Mouse (Mus musculus): Measurements from ENCODE around the gene Stard8. TPM values are rescaled to one million over a fixed set of nuclear protein-coding genes. Genes with fewer than 3 reads are reported as not detected.
"Not testable (repeated sequence)": the region's sequence is repeated elsewhere in the genome, so short reads cannot be mapped to it uniquely, and the experiment has no call there.

Stard8 gene
- polyA plus RNA-seq (2016; fragmentation: Nextera tagmentation; extraction: Ambion mirVana): 7.6 and 10.3 TPM in 2 replicates

DNA sequence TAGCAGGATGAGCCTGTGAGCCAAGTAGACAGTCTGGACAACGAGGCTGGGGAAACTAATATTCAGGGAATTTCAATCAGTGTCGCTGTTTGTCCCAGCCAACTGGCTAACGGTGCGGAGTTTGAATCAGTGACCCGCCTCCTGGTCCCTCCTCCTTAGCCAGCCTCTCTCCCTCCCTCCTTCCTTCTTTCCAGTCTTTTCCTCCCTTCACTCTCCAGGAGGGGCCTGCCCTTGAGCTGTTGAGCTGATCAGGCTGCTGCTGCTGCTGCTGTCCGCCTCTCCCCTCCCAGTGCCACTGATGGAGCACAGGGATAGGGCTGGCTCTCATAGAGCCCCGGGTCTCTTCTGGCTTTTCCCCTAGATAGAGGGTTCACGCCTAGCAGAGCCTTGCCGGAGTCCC is at the start of gene Stard8:
Gene Stard8, plus strand, starts transcription at position 203 of the 400 bp plus-strand sequence.
- no peak within 1 kb of the TSS for H3K4me2 ChIP-seq (replicated peaks)
- 70% methylated on average over 9 of the region's 9 CpGs for WGBS

DNA sequence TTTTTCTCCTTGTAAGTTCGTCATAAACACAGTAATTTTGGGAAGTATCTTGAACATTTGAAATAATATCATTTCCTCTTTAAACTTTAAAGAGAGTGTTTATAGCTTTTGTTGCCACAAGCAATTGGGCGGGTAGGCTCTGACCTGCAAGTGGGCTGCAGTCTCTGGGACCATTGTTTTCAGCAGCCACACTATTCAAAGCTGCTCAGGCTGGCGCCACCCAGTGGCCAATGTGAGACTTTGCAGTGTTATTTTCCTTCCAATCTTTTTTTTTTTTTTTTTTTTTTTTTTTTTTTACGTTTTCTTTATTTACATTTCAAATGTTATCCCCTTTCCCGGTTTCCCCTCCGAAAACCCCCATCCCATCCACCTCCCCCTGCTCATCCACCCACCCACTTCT is 49.1 kb upstream of the Stard8 start:
- H3K27me3 ChIP-seq: no peaks in the 10 kb centered on the region
- H3K4me2 ChIP-seq (replicated peaks): no peak overlapping the region
- H3K36me3 ChIP-seq: no peaks in the 10 kb centered on the region
- 28% methylated on average over 6 of the region's 6 CpGs for WGBS
- H3K4me1 ChIP-seq: no peaks in the 10 kb centered on the region
- H3K9me3 ChIP-seq: no peaks in the 10 kb centered on the region
- H3K4me3 ChIP-seq: no peak overlapping the region
- ATAC-seq (ENCODE audit: insufficient number of reproducible peaks, insufficient read depth, low FRiP score, low TSS enrichment): no peak
- no peak overlapping the region for H3K9ac ChIP-seq
- H3K27ac ChIP-seq: no peak overlapping the region

More for the DNA sequence above, at the start of gene Stard8:
- H3K4me3 ChIP-seq: no peak within 1 kb of the TSS
- no peak within 1 kb of the TSS for H3K27ac ChIP-seq
- H3K4me1 ChIP-seq: no peaks in the 10 kb centered on the region
- H3K36me3 ChIP-seq: no peaks in the 10 kb centered on the region
- H3K9me3 ChIP-seq: no peaks in the 10 kb centered on the region
- peaks cover 17% of the 10 kb centered on the region for H3K27me3 ChIP-seq
- ATAC-seq (ENCODE audit: insufficient number of reproducible peaks, insufficient read depth, low FRiP score, low TSS enrichment): no peak
- H3K9ac ChIP-seq: no peak within 1 kb of the TSS

GRCm38 (mm10) chrX:98958287-98958686 is 44.8 kb upstream of the Stard8 start:
- H3K4me1 ChIP-seq: no peaks in the 10 kb centered on the region
- H3K4me2 ChIP-seq (replicated peaks): no peak overlapping the region
- H3K4me3 ChIP-seq: no peak overlapping the region
- no peaks in the 10 kb centered on the region for H3K36me3 ChIP-seq
- no peaks in the 10 kb centered on the region for H3K9me3 ChIP-seq
- ATAC-seq (ENCODE audit: insufficient number of reproducible peaks, insufficient read depth, low FRiP score, low TSS enrichment): no peak
- WGBS: 89% methylated on average over 9 of the region's 9 CpGs
- H3K27ac ChIP-seq: no peak overlapping the region
- H3K27me3 ChIP-seq: no peaks in the 10 kb centered on the region
- no peak overlapping the region for H3K9ac ChIP-seq

DNA sequence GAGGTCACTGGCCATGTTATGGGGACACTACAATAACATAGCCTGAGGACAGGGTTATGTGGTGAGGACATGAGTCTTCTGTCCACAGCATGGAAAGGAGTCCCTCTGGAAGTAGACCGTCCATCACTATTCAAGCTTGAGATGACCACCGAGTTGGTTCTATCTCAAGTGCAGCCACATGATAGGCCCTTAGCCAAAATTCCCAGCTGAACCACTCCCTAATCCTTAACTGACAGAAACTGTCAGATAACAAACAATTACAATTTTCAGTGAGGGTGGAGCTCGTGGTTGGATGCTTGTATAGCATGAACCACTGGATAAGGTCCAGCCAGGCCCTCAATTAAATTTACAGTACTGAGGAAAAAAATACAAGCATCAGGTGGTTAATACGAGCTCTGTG is 44.0 kb upstream of the Stard8 start:
- no peaks in the 10 kb centered on the region for H3K36me3 ChIP-seq
- H3K9ac ChIP-seq: no peak overlapping the region
- no peak overlapping the region for H3K4me3 ChIP-seq
- H3K4me1 ChIP-seq: no peaks in the 10 kb centered on the region
- no peaks in the 10 kb centered on the region for H3K9me3 ChIP-seq
- H3K4me2 ChIP-seq (replicated peaks): no peak overlapping the region
- 78% methylated on average over 4 of the region's 4 CpGs for WGBS
- H3K27ac ChIP-seq: no peak overlapping the region
- H3K27me3 ChIP-seq: no peaks in the 10 kb centered on the region
- no peak for ATAC-seq (ENCODE audit: insufficient number of reproducible peaks, insufficient read depth, low FRiP score, low TSS enrichment)

GRCm38 (mm10) chrX:98963742-98964141 is 39.3 kb upstream of the Stard8 start:
- no peak overlapping the region for H3K4me3 ChIP-seq
- no peak overlapping the region for H3K27ac ChIP-seq
- H3K4me1 ChIP-seq: no peaks in the 10 kb centered on the region
- no peaks in the 10 kb centered on the region for H3K9me3 ChIP-seq
- no peaks in the 10 kb centered on the region for H3K36me3 ChIP-seq
- ATAC-seq (ENCODE audit: insufficient number of reproducible peaks, insufficient read depth, low FRiP score, low TSS enrichment): no peak
- no peak overlapping the region for H3K9ac ChIP-seq
- no peaks in the 10 kb centered on the region for H3K27me3 ChIP-seq
- no peak overlapping the region for H3K4me2 ChIP-seq (replicated peaks)

- H3K9me3 ChIP-seq: no peaks in the 10 kb centered on the region
- ATAC-seq (ENCODE audit: insufficient number of reproducible peaks, insufficient read depth, low FRiP score, low TSS enrichment): no peak
- H3K4me1 ChIP-seq: no peaks in the 10 kb centered on the region
- H3K27ac ChIP-seq: no peak overlapping the region
- H3K4me2 ChIP-seq (replicated peaks): no peak overlapping the region
- no peaks in the 10 kb centered on the region for H3K27me3 ChIP-seq
- H3K36me3 ChIP-seq: no peaks in the 10 kb centered on the region
- no peak overlapping the region for H3K9ac ChIP-seq
- H3K4me3 ChIP-seq: no peak overlapping the region
Observed at GRCm38 (mm10) chrX:98964513-98964912, 38.5 kb upstream of the Stard8 start.

DNA sequence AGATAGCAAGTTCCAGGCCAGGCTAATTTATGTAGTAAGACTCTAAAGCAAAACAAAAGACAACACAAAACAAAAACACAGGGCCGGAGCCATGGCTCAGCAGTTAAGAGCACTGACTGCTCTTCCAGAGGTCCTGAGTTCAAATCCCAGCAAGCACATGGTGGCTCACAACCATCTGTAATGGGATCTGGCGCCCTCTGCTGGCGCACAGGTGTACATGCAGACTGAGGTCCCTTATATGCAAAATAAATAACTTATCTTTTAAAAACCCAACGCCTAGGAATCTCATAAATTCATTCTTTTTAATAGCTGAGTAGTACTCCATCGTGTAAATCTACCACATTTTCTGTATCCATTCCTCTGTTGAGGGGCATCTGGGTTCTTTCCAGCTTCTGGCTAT is 16.4 kb upstream of the Stard8 start:
- H3K27ac ChIP-seq; H3K27me3 ChIP-seq; H3K4me3 ChIP-seq; ATAC-seq (ENCODE audit: insufficient number of reproducible peaks, insufficient read depth, low FRiP score, low TSS enrichment); H3K9me3 ChIP-seq; H3K36me3 ChIP-seq; H3K4me2 ChIP-seq (replicated peaks); H3K4me1 ChIP-seq; H3K9ac ChIP-seq: not testable (repeated sequence)
- 58% methylated on average over 5 of the region's 5 CpGs for WGBS

- no peak for ATAC-seq (ENCODE audit: insufficient number of reproducible peaks, insufficient read depth, low FRiP score, low TSS enrichment)
- Histone ChIP-seq H3K4me2 (replicated peaks) (no peak overlapping the region), H3K27ac (no peak overlapping the region), H3K4me1 (no peaks in the 10 kb centered on the region), H3K4me3 (no peak overlapping the region), H3K27me3 (0 out of 2 replicates have a peak, but pooled peaks cover 6% of the 10 kb centered on the region), H3K9me3 (no peaks in the 10 kb centered on the region), H3K9ac (no peak overlapping the region), H3K36me3 (no peaks in the 10 kb centered on the region)
- WGBS: 49% methylated on average over 6 of the region's 6 CpGs
Observed at GRCm38 (mm10) chrX:98989574-98989973, 13.5 kb upstream of the Stard8 start.

DNA sequence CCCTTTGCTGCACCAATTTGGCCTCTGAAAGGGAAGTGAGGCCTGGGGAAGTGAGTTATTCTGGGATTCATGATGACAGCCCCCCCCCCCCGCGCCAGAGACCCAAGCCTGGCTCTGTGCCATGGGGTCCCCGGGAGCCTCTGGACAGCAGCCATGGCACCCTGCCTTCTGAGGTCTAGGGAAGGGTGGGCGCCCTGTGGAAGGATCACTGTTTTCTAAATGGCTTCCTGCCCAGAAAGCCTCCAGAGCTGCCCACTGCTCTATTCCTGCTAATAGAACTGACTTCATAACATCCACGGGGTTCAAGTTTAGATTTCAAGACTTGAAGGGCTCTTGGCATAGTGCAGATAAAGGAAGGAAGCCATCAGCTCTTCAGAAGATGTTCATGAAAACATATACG is 983 bp upstream of the Stard8 start:
- no peak overlapping the region for H3K4me3 ChIP-seq
- H3K9ac ChIP-seq: no peak overlapping the region
- ATAC-seq (ENCODE audit: insufficient number of reproducible peaks, insufficient read depth, low FRiP score, low TSS enrichment): no peak
- no peak overlapping the region for H3K27ac ChIP-seq
- H3K27me3 ChIP-seq: peaks cover 17% of the 10 kb centered on the region
- WGBS: 84% methylated on average over 5 of the region's 6 CpGs
- H3K4me1 ChIP-seq: no peaks in the 10 kb centered on the region
- no peaks in the 10 kb centered on the region for H3K36me3 ChIP-seq
- no peaks in the 10 kb centered on the region for H3K9me3 ChIP-seq
- no peak overlapping the region for H3K4me2 ChIP-seq (replicated peaks)

- no peak overlapping the region for H3K9ac ChIP-seq
- WGBS: 85% methylated on average over 5 of the region's 5 CpGs
- H3K27me3 ChIP-seq: peaks cover 4% of the 10 kb centered on the region; the same call in 1 of the 2 replicates
- ATAC-seq (ENCODE audit: insufficient number of reproducible peaks, insufficient read depth, low FRiP score, low TSS enrichment): no peak
- no peaks in the 10 kb centered on the region for H3K4me1 ChIP-seq
- H3K36me3 ChIP-seq: no peaks in the 10 kb centered on the region
- H3K9me3 ChIP-seq: no peaks in the 10 kb centered on the region
- no peak overlapping the region for H3K4me2 ChIP-seq (replicated peaks)
- H3K27ac ChIP-seq: no peak overlapping the region
- no peak overlapping the region for H3K4me3 ChIP-seq
Observed at GRCm38 (mm10) chrX:99010581-99010980, 7.5 kb downstream of the Stard8 start.

GRCm38 (mm10) chrX:99011281-99011680 is 8.2 kb downstream of the Stard8 start:
- Histone ChIP-seq H3K27ac (no peak overlapping the region), H3K4me2 (replicated peaks) (no peak overlapping the region), H3K9ac (no peak overlapping the region), H3K27me3 (peaks cover 4% of the 10 kb centered on the region; the same call in 1 of the 2 replicates), H3K4me3 (no peak overlapping the region), H3K9me3 (no peaks in the 10 kb centered on the region), H3K36me3 (no peaks in the 10 kb centered on the region), H3K4me1 (no peaks in the 10 kb centered on the region)
- 78% methylated on average over 3 of the region's 3 CpGs for WGBS
- ATAC-seq (ENCODE audit: insufficient number of reproducible peaks, insufficient read depth, low FRiP score, low TSS enrichment): no peak

- H3K36me3 ChIP-seq: no peaks in the 10 kb centered on the region
- H3K9me3 ChIP-seq: no peaks in the 10 kb centered on the region
- H3K27ac ChIP-seq: no peak overlapping the region
- H3K4me1 ChIP-seq: no peaks in the 10 kb centered on the region
- H3K4me3 ChIP-seq: no peak overlapping the region
- peaks cover 8% of the 10 kb centered on the region for H3K27me3 ChIP-seq
- WGBS: 59% methylated on average over 3 of the region's 3 CpGs
- H3K9ac ChIP-seq: no peak overlapping the region
- H3K4me2 ChIP-seq (replicated peaks): no peak overlapping the region
- no peak for ATAC-seq (ENCODE audit: insufficient number of reproducible peaks, insufficient read depth, low FRiP score, low TSS enrichment)
Observed at GRCm38 (mm10) chrX:99012486-99012885, 9.4 kb downstream of the Stard8 start.

DNA sequence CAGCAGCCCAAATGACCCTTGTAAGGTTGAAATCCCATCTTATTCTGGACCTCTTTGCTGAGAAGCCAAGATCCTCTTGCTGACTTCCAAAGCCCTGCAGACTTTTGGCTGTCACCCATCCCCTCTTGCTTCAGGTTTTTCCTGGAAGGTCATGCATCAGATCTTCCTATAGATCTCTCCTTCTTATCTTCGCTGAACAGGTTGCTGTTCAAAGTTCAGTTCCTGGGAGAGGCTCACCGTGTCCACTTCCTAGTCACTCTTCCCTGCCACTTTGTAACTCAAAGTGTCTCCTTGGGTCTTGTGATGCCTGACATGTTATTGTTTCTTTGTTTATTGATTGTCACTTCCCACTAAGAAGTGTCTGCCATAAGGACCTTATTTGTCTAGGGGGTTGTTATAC is 12.7 kb downstream of the Stard8 start:
- ATAC-seq (ENCODE audit: insufficient number of reproducible peaks, insufficient read depth, low FRiP score, low TSS enrichment): no peak
- WGBS: 77% methylated on average over 2 of the region's 2 CpGs
- H3K4me3 ChIP-seq: no peak overlapping the region
- no peaks in the 10 kb centered on the region for H3K4me1 ChIP-seq
- H3K27me3 ChIP-seq: peaks cover 14% of the 10 kb centered on the region; the same call in 1 of the 2 replicates
- H3K36me3 ChIP-seq: no peaks in the 10 kb centered on the region
- H3K27ac ChIP-seq: no peak overlapping the region
- no peak overlapping the region for H3K9ac ChIP-seq
- H3K9me3 ChIP-seq: no peaks in the 10 kb centered on the region
- no peak overlapping the region for H3K4me2 ChIP-seq (replicated peaks)

All from embryonic facial prominence, embryonic 12.5 days (tissue).